Comparison of ENCODE assay signal across 15 mouse cellular contexts in genomic region chr2:26437221-26437620, GRCm38 (mm10). TPM values are rescaled to one million over a fixed set of nuclear protein-coding genes. Genes with fewer than 3 reads are reported as not detected.
A peak's percentile ranks its signal among the peaks of the same experiment; 100 is the strongest.
DNase-seq lines count a peak whose midpoint lies in the region; ATAC-seq and TF ChIP-seq lines count a peak whose summit lies in the region.
"Had no signal": no experiment of that assay in that cellular context is flagged by ENCODE, and none has a peak within 500 bp of the region (broad histone marks: within the 10 kb centered on the region; RNA-seq: fewer than 3 reads in every experiment).

No protein-coding gene starts in this region.

- H3K9me3 ChIP-seq in forebrain, embryonic 14.5 days (replicated peaks; ENCODE audit: control insufficient read depth, low read length) = no peaks in the 10 kb centered on the region
- no peaks in the 10 kb centered on the region for H3K9me3 ChIP-seq in forebrain, embryonic 11.5 days (ENCODE audit: control insufficient read depth, low read length)
- no peaks in the 10 kb centered on the region for H3K9me3 ChIP-seq in kidney, embryonic 15.5 days (replicated peaks)
- H3K9me3 ChIP-seq in midbrain, embryonic 14.5 days (ENCODE audit: control insufficient read depth, low read length) = no peaks in the 10 kb centered on the region
- no peaks in the 10 kb centered on the region for H3K9me3 ChIP-seq in midbrain, postnatal 0 days (ENCODE audit: low read length)
- no peaks in the 10 kb centered on the region for H3K9me3 ChIP-seq in liver, postnatal 0 days (ENCODE audit: low read length)
- H3K9me3 ChIP-seq: hindbrain, embryonic 15.5 days had no signal

- TF ChIP-seq CTCF in kidney, adult 2 months (conservative IDR thresholded peaks at IDR 0.05; ENCODE audit: insufficient read depth, insufficient read length, low read depth, low read length) = no peak
- TF ChIP-seq CTCF in midbrain, postnatal 0 days (IDR thresholded peaks at IDR 0.05) = no peak
- TF ChIP-seq CTCF in liver, postnatal 0 days (IDR thresholded peaks at IDR 0.05; ENCODE audit: low read depth) = no peak

- 0 out of 2 replicates have a peak, but pooled peaks cover 4% of the 10 kb centered on the region for H3K4me1 ChIP-seq in forebrain, embryonic 14.5 days (ENCODE audit: control insufficient read depth, insufficient read depth, low read length)
- H3K4me1 ChIP-seq in forebrain, embryonic 11.5 days (replicated peaks; ENCODE audit: control insufficient read depth, insufficient read depth, low read length) = no peaks in the 10 kb centered on the region
- H3K4me1 ChIP-seq in kidney, adult 2 months (ENCODE audit: control insufficient read depth, insufficient read depth, low read length) = peaks cover 20% of the 10 kb centered on the region; the same call in 1 of the 2 replicates
- H3K4me1 ChIP-seq in kidney, embryonic 15.5 days = 0 out of 2 replicates have a peak, but pooled peaks cover 4% of the 10 kb centered on the region
- no peaks in the 10 kb centered on the region for H3K4me1 ChIP-seq in midbrain, embryonic 14.5 days (ENCODE audit: control insufficient read depth, insufficient read depth, low read length)
- H3K4me1 ChIP-seq in midbrain, postnatal 0 days (ENCODE audit: insufficient read depth, low read length) = no peaks in the 10 kb centered on the region
- H3K4me1 ChIP-seq in liver, postnatal 0 days (ENCODE audit: insufficient read depth) = peaks cover 10% of the 10 kb centered on the region

- no peak for DNase-seq in forebrain, embryonic 14.5 days (ENCODE audit: low spot score)
- DNase-seq in forebrain, embryonic 11.5 days (ENCODE audit: low spot score) = no peak
- DNase-seq in kidney, adult 2 months = no peak
- DNase-seq in midbrain, embryonic 14.5 days = no peak
- no peak for DNase-seq in midbrain, postnatal 0 days (ENCODE audit: low spot score)
- DNase-seq in liver, postnatal 0 days = no peak
- DNase-seq in cerebellum, adult 9-11 months = no peak
- DNase-seq: adrenal gland, postnatal 25 days; kidney, postnatal 14 days; lung, postnatal 14 days; retina, postnatal 1 day had no signal

- H3K27me3 ChIP-seq in forebrain, embryonic 14.5 days (replicated peaks; ENCODE audit: control insufficient read depth, insufficient read depth, low read length) = no peaks in the 10 kb centered on the region
- no peaks in the 10 kb centered on the region for H3K27me3 ChIP-seq in forebrain, embryonic 11.5 days (ENCODE audit: control insufficient read depth, insufficient read depth, low read length)
- H3K27me3 ChIP-seq in kidney, adult 2 months (replicated peaks; ENCODE audit: control insufficient read depth, insufficient read depth, low read length) = no peaks in the 10 kb centered on the region
- no peaks in the 10 kb centered on the region for H3K27me3 ChIP-seq in kidney, embryonic 15.5 days
- H3K27me3 ChIP-seq in midbrain, embryonic 14.5 days (ENCODE audit: control insufficient read depth, insufficient read depth, low read length) = no peaks in the 10 kb centered on the region
- no peaks in the 10 kb centered on the region for H3K27me3 ChIP-seq in midbrain, postnatal 0 days (ENCODE audit: insufficient read depth, low read length)
- no peaks in the 10 kb centered on the region for H3K27me3 ChIP-seq in liver, postnatal 0 days (ENCODE audit: insufficient read depth, low read length)
- H3K27me3 ChIP-seq: hindbrain, embryonic 15.5 days had no signal

- no peak for TF ChIP-seq EP300 in liver, postnatal 0 days (IDR thresholded peaks at IDR 0.05; ENCODE audit: low read depth)

- no peak for TF ChIP-seq POLR2A in kidney, adult 2 months (IDR thresholded peaks at IDR 0.05; ENCODE audit: low read depth, low read length)

- no peak overlapping the region for H3K27ac ChIP-seq in forebrain, embryonic 14.5 days (ENCODE audit: low read depth, low read length)
- no peak overlapping the region for H3K27ac ChIP-seq in forebrain, embryonic 11.5 days (ENCODE audit: low read depth, low read length)
- H3K27ac ChIP-seq in kidney, adult 2 months (ENCODE audit: insufficient read depth, low read depth, low read length) = peak overlapping the region; percentile 88
- H3K27ac ChIP-seq in kidney, embryonic 15.5 days = no peak overlapping the region
- H3K27ac ChIP-seq in midbrain, embryonic 14.5 days (replicated peaks; ENCODE audit: low read depth, low read length) = no peak overlapping the region
- no peak overlapping the region for H3K27ac ChIP-seq in midbrain, postnatal 0 days (ENCODE audit: low read depth, low read length)
- H3K27ac ChIP-seq in liver, postnatal 0 days (ENCODE audit: low read depth) = peak overlapping the region; percentile 45
- H3K27ac ChIP-seq: hindbrain, embryonic 15.5 days had no signal

- 0 out of 2 replicates have a peak overlapping the region, but pooled peaks have one; percentile 35 for H3K9ac ChIP-seq in forebrain, embryonic 14.5 days (ENCODE audit: low read length)
- no peak overlapping the region for H3K9ac ChIP-seq in forebrain, embryonic 11.5 days (ENCODE audit: low read length)
- H3K9ac ChIP-seq in kidney, embryonic 15.5 days = no peak overlapping the region
- peak overlapping the region; percentile 34 for H3K9ac ChIP-seq in midbrain, embryonic 14.5 days (replicated peaks; ENCODE audit: low read length)
- H3K9ac ChIP-seq in midbrain, postnatal 0 days (replicated peaks; ENCODE audit: low read length, poor library complexity, severe bottlenecking) = no peak overlapping the region
- H3K9ac ChIP-seq in liver, postnatal 0 days (replicated peaks) = no peak overlapping the region
- H3K9ac ChIP-seq: hindbrain, embryonic 15.5 days had no signal

- ATAC-seq in forebrain, embryonic 14.5 days = no peak
- ATAC-seq in forebrain, embryonic 11.5 days (replicated peaks; ENCODE audit: low FRiP score) = no peak
- no peak for ATAC-seq in kidney, embryonic 15.5 days (replicated peaks; ENCODE audit: low FRiP score)
- ATAC-seq in midbrain, embryonic 14.5 days (ENCODE audit: low FRiP score, low TSS enrichment) = no peak
- ATAC-seq in midbrain, postnatal 0 days (ENCODE audit: low FRiP score) = no peak
- ATAC-seq in liver, postnatal 0 days = no peak

- no peak overlapping the region for H3K4me3 ChIP-seq in forebrain, embryonic 14.5 days (ENCODE audit: low read depth, low read length)
- H3K4me3 ChIP-seq in forebrain, embryonic 11.5 days (ENCODE audit: low read depth, low read length) = no peak overlapping the region
- no peak overlapping the region for H3K4me3 ChIP-seq in kidney, adult 2 months (ENCODE audit: insufficient read depth, low read depth, low read length)
- H3K4me3 ChIP-seq in kidney, embryonic 15.5 days (replicated peaks) = no peak overlapping the region
- no peak overlapping the region for H3K4me3 ChIP-seq in midbrain, embryonic 14.5 days (replicated peaks; ENCODE audit: low read depth, low read length)
- no peak overlapping the region for H3K4me3 ChIP-seq in midbrain, postnatal 0 days (ENCODE audit: low read depth, low read length)
- H3K4me3 ChIP-seq in liver, postnatal 0 days (ENCODE audit: low read depth, low read length) = no peak overlapping the region
- H3K4me3 ChIP-seq: erythroblast, embryonic 14.5 days; hindbrain, embryonic 15.5 days had no signal

- peaks cover 89% of the 10 kb centered on the region for H3K36me3 ChIP-seq in forebrain, embryonic 14.5 days (ENCODE audit: control insufficient read depth, insufficient read depth, low read length)
- H3K36me3 ChIP-seq in forebrain, embryonic 11.5 days (ENCODE audit: control insufficient read depth, insufficient read depth, low read length) = peaks cover 9% of the 10 kb centered on the region; the same call in 1 of the 2 replicates
- H3K36me3 ChIP-seq in kidney, adult 2 months (ENCODE audit: control insufficient read depth, insufficient read depth, low read length) = peaks cover 4% of the 10 kb centered on the region
- peaks cover 97% of the 10 kb centered on the region for H3K36me3 ChIP-seq in kidney, embryonic 15.5 days
- peaks cover 84% of the 10 kb centered on the region for H3K36me3 ChIP-seq in midbrain, embryonic 14.5 days (ENCODE audit: control insufficient read depth, insufficient read depth, low read length)
- H3K36me3 ChIP-seq in midbrain, postnatal 0 days (ENCODE audit: insufficient read depth, low read length) = peaks cover 63% of the 10 kb centered on the region
- H3K36me3 ChIP-seq in liver, postnatal 0 days (replicated peaks; ENCODE audit: insufficient read depth, low read length) = peaks cover 74% of the 10 kb centered on the region

- 79% methylated on average over 4 of the region's 4 CpGs for WGBS in forebrain, embryonic 14.5 days
- 84% methylated on average over 4 of the region's 4 CpGs for WGBS in forebrain, embryonic 11.5 days
- WGBS in kidney, adult 2 months = 40% methylated on average over 4 of the region's 4 CpGs
- 68% methylated on average over 4 of the region's 4 CpGs for WGBS in kidney, embryonic 15.5 days
- WGBS in midbrain, embryonic 14.5 days = 83% methylated on average over 4 of the region's 4 CpGs
- WGBS in midbrain, postnatal 0 days = 69% methylated on average over 4 of the region's 4 CpGs
- WGBS in liver, postnatal 0 days (ENCODE audit: insufficient replicate concordance) = 65% methylated on average over 4 of the region's 4 CpGs

- no peak overlapping the region for H3K4me2 ChIP-seq in forebrain, embryonic 14.5 days (ENCODE audit: low read length)
- no peak overlapping the region for H3K4me2 ChIP-seq in forebrain, embryonic 11.5 days (ENCODE audit: low read depth, low read length, severe bottlenecking)
- no peak overlapping the region for H3K4me2 ChIP-seq in kidney, embryonic 15.5 days
- no peak overlapping the region for H3K4me2 ChIP-seq in midbrain, embryonic 14.5 days (ENCODE audit: low read length)
- H3K4me2 ChIP-seq in midbrain, postnatal 0 days (ENCODE audit: low read depth, low read length, poor library complexity, severe bottlenecking) = no peak overlapping the region
- no peak overlapping the region for H3K4me2 ChIP-seq in liver, postnatal 0 days (ENCODE audit: low read depth, low read length)
- H3K4me2 ChIP-seq: hindbrain, embryonic 15.5 days; midbrain, embryonic 11.5 days had no signal

RNA-seq across cellular contexts. Expression of gene Sec16a, which starts 7.8 kb away (rescaled TPM):
- 23.4 and 24.6 TPM in 2 replicates for polyA plus RNA-seq in forebrain, embryonic 14.5 days (2014; fragmentation: Nextera tagmentation; extraction: Ambion mirVana)
- 39.3 and 40.9 TPM in 2 replicates for polyA plus RNA-seq in forebrain, embryonic 11.5 days (2014; fragmentation: Nextera tagmentation; extraction: Ambion mirVana)
- polyA plus RNA-seq in kidney, adult 2 months (2012; rRNA removed) = 71.1 and 87.5 TPM in 2 replicates
- polyA plus RNA-seq in kidney, embryonic 15.5 days (2015; fragmentation: Nextera tagmentation; extraction: Ambion mirVana) = 25.3 and 26.0 TPM in 2 replicates
- polyA plus RNA-seq in midbrain, embryonic 14.5 days (2014; fragmentation: Nextera tagmentation; extraction: Ambion mirVana) = 24.3 and 32.4 TPM in 2 replicates
- 63.3 and 76.7 TPM in 2 replicates for total RNA-seq in midbrain, postnatal 0 days (2014; rRNA removed)
- polyA plus RNA-seq in midbrain, postnatal 0 days (2015; fragmentation: Nextera tagmentation; extraction: Ambion mirVana) = 9.9 and 12.6 TPM in 2 replicates
- 7.8 and 8.0 TPM in 2 replicates for polyA plus RNA-seq in liver, postnatal 0 days (2015; fragmentation: Nextera tagmentation; extraction: Ambion mirVana)

RNA-seq across cellular contexts. Expression of gene Inpp5e, which starts 28.2 kb away (rescaled TPM):
- polyA plus RNA-seq in forebrain, embryonic 14.5 days (2014; fragmentation: Nextera tagmentation; extraction: Ambion mirVana) = 13.9 and 16.2 TPM in 2 replicates
- 26.7 and 31.3 TPM in 2 replicates for polyA plus RNA-seq in forebrain, embryonic 11.5 days (2014; fragmentation: Nextera tagmentation; extraction: Ambion mirVana)
- polyA plus RNA-seq in kidney, adult 2 months (2012; rRNA removed) = 28.2 and 37.5 TPM in 2 replicates
- 22.4 and 25.8 TPM in 2 replicates for polyA plus RNA-seq in kidney, embryonic 15.5 days (2015; fragmentation: Nextera tagmentation; extraction: Ambion mirVana)
- polyA plus RNA-seq in midbrain, embryonic 14.5 days (2014; fragmentation: Nextera tagmentation; extraction: Ambion mirVana) = 20.7 and 26.3 TPM in 2 replicates
- total RNA-seq in midbrain, postnatal 0 days (2014; rRNA removed) = 29.0 and 32.2 TPM in 2 replicates
- polyA plus RNA-seq in midbrain, postnatal 0 days (2015; fragmentation: Nextera tagmentation; extraction: Ambion mirVana) = 16.5 and 18.2 TPM in 2 replicates
- 3.3 and 3.4 TPM in 2 replicates for polyA plus RNA-seq in liver, postnatal 0 days (2015; fragmentation: Nextera tagmentation; extraction: Ambion mirVana)

RNA-seq across cellular contexts. Expression of gene Pmpca, which starts 48.1 kb away (rescaled TPM):
- polyA plus RNA-seq in forebrain, embryonic 14.5 days (2014; fragmentation: Nextera tagmentation; extraction: Ambion mirVana) = 70.1 and 72.6 TPM in 2 replicates
- polyA plus RNA-seq in forebrain, embryonic 11.5 days (2014; fragmentation: Nextera tagmentation; extraction: Ambion mirVana) = 130 and 131 TPM in 2 replicates
- 50.6 and 54.0 TPM in 2 replicates for polyA plus RNA-seq in kidney, adult 2 months (2012; rRNA removed)
- 113 TPM in 2 replicates for polyA plus RNA-seq in kidney, embryonic 15.5 days (2015; fragmentation: Nextera tagmentation; extraction: Ambion mirVana)
- polyA plus RNA-seq in midbrain, embryonic 14.5 days (2014; fragmentation: Nextera tagmentation; extraction: Ambion mirVana) = 68.0 and 80.9 TPM in 2 replicates
- total RNA-seq in midbrain, postnatal 0 days (2014; rRNA removed) = 64.8 and 71.1 TPM in 2 replicates
- 85.1 and 91.9 TPM in 2 replicates for polyA plus RNA-seq in midbrain, postnatal 0 days (2015; fragmentation: Nextera tagmentation; extraction: Ambion mirVana)
- polyA plus RNA-seq in liver, postnatal 0 days (2015; fragmentation: Nextera tagmentation; extraction: Ambion mirVana) = 38.8 and 41.3 TPM in 2 replicates

RNA-seq across cellular contexts. Expression of gene Entr1, which starts 48.1 kb away (rescaled TPM):
- polyA plus RNA-seq in forebrain, embryonic 14.5 days (2014; fragmentation: Nextera tagmentation; extraction: Ambion mirVana) = 149 and 152 TPM in 2 replicates
- 137 and 142 TPM in 2 replicates for polyA plus RNA-seq in forebrain, embryonic 11.5 days (2014; fragmentation: Nextera tagmentation; extraction: Ambion mirVana)
- polyA plus RNA-seq in kidney, adult 2 months (2012; rRNA removed) = 102 and 110 TPM in 2 replicates
- polyA plus RNA-seq in kidney, embryonic 15.5 days (2015; fragmentation: Nextera tagmentation; extraction: Ambion mirVana) = 110 and 115 TPM in 2 replicates
- polyA plus RNA-seq in midbrain, embryonic 14.5 days (2014; fragmentation: Nextera tagmentation; extraction: Ambion mirVana) = 143 and 161 TPM in 2 replicates
- total RNA-seq in midbrain, postnatal 0 days (2014; rRNA removed) = 157 and 162 TPM in 2 replicates
- 144 and 156 TPM in 2 replicates for polyA plus RNA-seq in midbrain, postnatal 0 days (2015; fragmentation: Nextera tagmentation; extraction: Ambion mirVana)
- polyA plus RNA-seq in liver, postnatal 0 days (2015; fragmentation: Nextera tagmentation; extraction: Ambion mirVana) = 28.0 and 29.0 TPM in 2 replicates

RNA-seq across cellular contexts. Expression of gene Snapc4, which starts 56.8 kb away (rescaled TPM):
- polyA plus RNA-seq in forebrain, embryonic 14.5 days (2014; fragmentation: Nextera tagmentation; extraction: Ambion mirVana) = 15.7 and 27.1 TPM in 2 replicates
- polyA plus RNA-seq in forebrain, embryonic 11.5 days (2014; fragmentation: Nextera tagmentation; extraction: Ambion mirVana) = 35.5 and 40.6 TPM in 2 replicates
- polyA plus RNA-seq in kidney, adult 2 months (2012; rRNA removed) = 21.9 and 25.2 TPM in 2 replicates
- 27.9 and 31.3 TPM in 2 replicates for polyA plus RNA-seq in kidney, embryonic 15.5 days (2015; fragmentation: Nextera tagmentation; extraction: Ambion mirVana)
- polyA plus RNA-seq in midbrain, embryonic 14.5 days (2014; fragmentation: Nextera tagmentation; extraction: Ambion mirVana) = 25.3 and 30.7 TPM in 2 replicates
- 44.7 and 66.4 TPM in 2 replicates for total RNA-seq in midbrain, postnatal 0 days (2014; rRNA removed)
- 27.8 and 29.1 TPM in 2 replicates for polyA plus RNA-seq in midbrain, postnatal 0 days (2015; fragmentation: Nextera tagmentation; extraction: Ambion mirVana)
- polyA plus RNA-seq in liver, postnatal 0 days (2015; fragmentation: Nextera tagmentation; extraction: Ambion mirVana) = 5.0 and 5.5 TPM in 2 replicates

Comparison
In these comparisons a context has a peak if more than half of its experiments do, and no peak if none do; other contexts are left out.
1. H3K27ac ChIP-seq: peak in kidney, adult 2 months (single experiment) and liver, postnatal 0 days (single experiment); none in forebrain, embryonic 14.5 days (single experiment), forebrain, embryonic 11.5 days (single experiment), kidney, embryonic 15.5 days (single experiment), midbrain, embryonic 14.5 days (single experiment) and midbrain, postnatal 0 days (single experiment).
2. H3K9ac ChIP-seq: peak in forebrain, embryonic 14.5 days (single experiment) and midbrain, embryonic 14.5 days (single experiment); none in forebrain, embryonic 11.5 days (single experiment), kidney, embryonic 15.5 days (single experiment), midbrain, postnatal 0 days (single experiment) and liver, postnatal 0 days (single experiment).